In the genomic region with DNA sequence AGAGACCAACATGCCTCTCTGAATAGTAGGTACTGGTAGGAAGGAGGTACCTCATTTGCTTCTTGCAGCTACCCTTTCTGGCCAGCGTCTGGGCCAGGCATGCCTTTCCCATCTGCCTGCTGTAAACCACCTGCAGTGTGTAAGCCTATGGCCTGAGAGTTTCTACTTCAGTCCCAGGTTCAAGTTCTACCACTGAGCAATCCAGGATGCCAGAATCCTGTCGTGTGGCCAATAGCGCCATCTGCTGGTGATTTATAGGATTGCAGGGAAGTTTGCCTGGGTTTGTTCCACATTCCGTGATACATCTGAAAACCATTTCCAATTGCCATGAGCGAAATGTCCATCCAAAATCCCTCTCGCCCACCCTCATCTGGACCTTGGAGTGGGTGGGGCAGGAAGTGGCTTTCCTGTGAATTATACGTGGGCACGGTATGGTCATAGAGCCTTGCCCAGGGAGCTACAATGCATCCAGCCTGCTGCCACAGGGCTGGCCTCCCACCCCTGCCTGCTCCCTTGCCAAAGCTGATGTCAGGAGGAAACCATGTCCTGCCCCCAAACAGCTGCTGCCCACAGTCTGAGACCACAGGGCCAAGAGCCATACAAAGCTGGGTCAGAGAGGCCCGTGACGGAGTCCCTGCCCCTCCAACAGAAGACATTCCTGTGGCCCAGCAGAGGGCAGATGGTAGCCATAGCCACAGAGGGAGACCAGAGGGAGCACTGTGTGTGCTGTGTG, we compare ENCODE assay signal across 9 mouse cellular contexts.
DNase-seq lines count a peak whose midpoint lies in the region; ATAC-seq and TF ChIP-seq lines count a peak whose summit lies in the region.
"Had no signal": no experiment of that assay in that cellular context is flagged by ENCODE, and none has a peak within 500 bp of the region (broad histone marks: within the 10 kb centered on the region; RNA-seq: fewer than 3 reads in every experiment).

No protein-coding gene starts in this region.

- no peaks in the 10 kb centered on the region for H3K36me3 ChIP-seq in forebrain, embryonic 15.5 days
- H3K36me3 ChIP-seq in lung, embryonic 14.5 days (ENCODE audit: insufficient read depth), result no peaks in the 10 kb centered on the region

- no peak overlapping the region; the same call in 1 of the 2 replicates for H3K9ac ChIP-seq in forebrain, embryonic 15.5 days (replicated peaks)
- H3K9ac ChIP-seq in lung, embryonic 14.5 days, result no peak overlapping the region

- no peaks in the 10 kb centered on the region for H3K9me3 ChIP-seq in forebrain, embryonic 15.5 days
- H3K9me3 ChIP-seq in lung, embryonic 14.5 days (ENCODE audit: low read depth, low read length), result no peaks in the 10 kb centered on the region

- no peaks in the 10 kb centered on the region for H3K27me3 ChIP-seq in forebrain, embryonic 15.5 days
- no peaks in the 10 kb centered on the region for H3K27me3 ChIP-seq in lung, embryonic 14.5 days (ENCODE audit: insufficient read depth, low read length)

- TF ChIP-seq POLR2A in olfactory bulb, adult 2 months (IDR thresholded peaks at IDR 0.05; ENCODE audit: insufficient read depth, low read depth, low read length), result no peak

- peak overlapping the region; percentile 33; the same call in 1 of the 2 replicates for H3K4me2 ChIP-seq in forebrain, embryonic 15.5 days (replicated peaks)
- H3K4me2 ChIP-seq in lung, embryonic 14.5 days, result peak overlapping the region; percentile 58

- 0 out of 2 replicates have a peak, but pooled peaks have one; percentile 12 for ATAC-seq in cerebellum, adult (ENCODE audit: insufficient number of reproducible peaks, low FRiP score, low TSS enrichment)
- peak; percentile 30; the same call in 1 of the 2 replicates for ATAC-seq in forebrain, embryonic 15.5 days (replicated peaks)
- peak; percentile 7; the same call in 1 of the 2 replicates for ATAC-seq in lung, embryonic 14.5 days (ENCODE audit: insufficient read depth)

- H3K4me3 ChIP-seq in forebrain, embryonic 15.5 days, result no peak overlapping the region
- peak overlapping the region; percentile 18; the same call in 1 of the 2 replicates for H3K4me3 ChIP-seq in lung, embryonic 14.5 days (ENCODE audit: low read depth, low read length)
- no peak overlapping the region for H3K4me3 ChIP-seq in olfactory bulb, adult 2 months (ENCODE audit: insufficient read depth, low read depth, low read length)
- H3K4me3 ChIP-seq: erythroblast, embryonic 14.5 days had no signal

- TF ChIP-seq CTCF in lung, embryonic 14.5 days (IDR thresholded peaks at IDR 0.05; ENCODE audit: low read depth), result peak; percentile 98
- TF ChIP-seq CTCF in olfactory bulb, adult 2 months (IDR thresholded peaks at IDR 0.05; ENCODE audit: insufficient read depth, low read depth, low read length), result no peak; the same call in 1 of the 2 replicates

- peaks cover 31% of the 10 kb centered on the region for H3K4me1 ChIP-seq in forebrain, embryonic 15.5 days
- H3K4me1 ChIP-seq in lung, embryonic 14.5 days (ENCODE audit: insufficient read depth), result peaks cover 5% of the 10 kb centered on the region; the same call in 1 of the 2 replicates
- peaks cover 44% of the 10 kb centered on the region for H3K4me1 ChIP-seq in olfactory bulb, adult 2 months (ENCODE audit: control insufficient read depth, insufficient read depth, low read length)

- peak overlapping the region; percentile 69 for H3K27ac ChIP-seq in forebrain, embryonic 15.5 days (replicated peaks)
- H3K27ac ChIP-seq in lung, embryonic 14.5 days (ENCODE audit: low read depth), result no peak overlapping the region
- peak overlapping the region; percentile 41 for H3K27ac ChIP-seq in olfactory bulb, adult 2 months (ENCODE audit: insufficient read depth, low read depth, low read length)

- peak; percentile 66 to 71 for DNase-seq in CD8-positive naive resting alpha-beta T cell, adult 2 months (ENCODE audit: low read depth in 2 of 2, low spot score in 2 of 2)
- peak; percentile 92 for DNase-seq in heart, postnatal 4 days
- DNase-seq in layer of hippocampus, adult 8-10 months (ENCODE audit: low spot score in 2 of 2), result peak; percentile 67 to 89
- peak; percentile 93 for DNase-seq in lung, embryonic 14.5 days
- DNase-seq in thymus, postnatal 10 days (ENCODE audit: low spot score in 2 of 2), result peak; percentile 36 to 73

- WGBS in forebrain, embryonic 15.5 days, result 19% methylated on average over 10 of the region's 10 CpGs
- 18% methylated on average over 10 of the region's 10 CpGs for WGBS in lung, embryonic 14.5 days
- WGBS in olfactory bulb, adult 2 months, result 13% methylated on average over 10 of the region's 10 CpGs
